Mouse (Mus musculus): Measurements from ENCODE around the gene Kcnk5.

DNA sequence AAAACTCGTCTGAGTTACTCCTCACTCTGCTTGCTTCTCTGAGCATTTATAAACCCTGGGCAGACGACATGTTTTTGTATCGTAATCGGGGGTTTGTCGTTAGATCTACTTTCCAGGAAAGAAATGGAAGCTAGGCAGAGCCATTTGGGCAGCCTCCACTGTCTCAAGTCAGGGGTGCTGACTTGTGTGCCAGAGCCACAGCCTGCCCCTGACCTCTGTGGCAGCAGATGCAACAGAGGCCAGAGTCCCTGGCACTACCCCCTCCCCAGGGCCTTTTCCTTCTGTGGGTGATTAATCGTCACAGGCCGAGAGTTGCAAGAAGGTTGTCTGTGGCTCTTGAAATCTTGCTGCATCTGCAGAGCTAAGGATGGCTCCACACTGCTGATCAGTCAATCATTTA is 987 bp upstream of the Kcnk5 start:
- TF ChIP-seq CTCF (conservative IDR thresholded peaks at IDR 0.05; ENCODE audit: insufficient read depth, insufficient read length, low read depth, low read length) (no peak), POLR2A (IDR thresholded peaks at IDR 0.05; ENCODE audit: low read depth, low read length) (no peak)
